Mouse (Mus musculus): Measurements from ENCODE around the gene Ttll2. TPM values are rescaled to one million over a fixed set of nuclear protein-coding genes. Genes with fewer than 3 reads are reported as not detected.
"Not testable (repeated sequence)": the region's sequence is repeated elsewhere in the genome, so short reads cannot be mapped to it uniquely, and the experiment has no call there.

The Ttll2 gene
- polyA plus RNA-seq, 1 experiment from 2014 or later = not detected

- not testable (repeated sequence) for ATAC-seq (replicated peaks; ENCODE audit: extremely low read depth, insufficient read depth, low FRiP score); H3K36me3 ChIP-seq (ENCODE audit: control insufficient read depth, insufficient read depth)
- 42% methylated on average over 4 of the region's 6 CpGs for WGBS
Observed at GRCm38 (mm10) chr17:7369401-7369800, 16.9 kb upstream of the Ttll2 start.

GRCm38 (mm10) chr17:7366676-7367374, 14.3 kb upstream of the Ttll2 start:
- 31% methylated on average over 3 of the region's 7 CpGs for WGBS
- not testable (repeated sequence) for H3K4me3 ChIP-seq (ENCODE audit: low read length); H3K9me3 ChIP-seq (replicated peaks; ENCODE audit: control insufficient read depth, low read length); H3K36me3 ChIP-seq (ENCODE audit: control insufficient read depth, insufficient read depth); ATAC-seq (replicated peaks; ENCODE audit: extremely low read depth, insufficient read depth, low FRiP score); H3K27me3 ChIP-seq (ENCODE audit: control insufficient read depth, insufficient read depth, low read length); H3K4me1 ChIP-seq (ENCODE audit: control insufficient read depth, insufficient read depth, low read length); H3K27ac ChIP-seq (ENCODE audit: low read length); H3K4me2 ChIP-seq (ENCODE audit: low read depth, low read length); H3K9ac ChIP-seq (ENCODE audit: low read length)

More at GRCm38 (mm10) chr17:7369401-7369800, 16.9 kb upstream of the Ttll2 start:
- H3K4me1 ChIP-seq (ENCODE audit: control insufficient read depth, insufficient read depth, low read length); H3K4me2 ChIP-seq (ENCODE audit: low read depth, low read length); H3K4me3 ChIP-seq (ENCODE audit: low read length); H3K27ac ChIP-seq (ENCODE audit: low read length); H3K9ac ChIP-seq (ENCODE audit: low read length); H3K27me3 ChIP-seq (ENCODE audit: control insufficient read depth, insufficient read depth, low read length); H3K9me3 ChIP-seq (replicated peaks; ENCODE audit: control insufficient read depth, low read length): not testable (repeated sequence)

GRCm38 (mm10) chr17:7366265-7366664, 13.8 kb upstream of the Ttll2 start:
- not testable (repeated sequence) for H3K27ac ChIP-seq (ENCODE audit: low read length); H3K4me3 ChIP-seq (ENCODE audit: low read length); H3K4me2 ChIP-seq (ENCODE audit: low read depth, low read length); H3K4me1 ChIP-seq (ENCODE audit: control insufficient read depth, insufficient read depth, low read length); H3K9ac ChIP-seq (ENCODE audit: low read length); H3K9me3 ChIP-seq (replicated peaks; ENCODE audit: control insufficient read depth, low read length); ATAC-seq (replicated peaks; ENCODE audit: extremely low read depth, insufficient read depth, low FRiP score); H3K27me3 ChIP-seq (ENCODE audit: control insufficient read depth, insufficient read depth, low read length); H3K36me3 ChIP-seq (ENCODE audit: control insufficient read depth, insufficient read depth)
- WGBS = no CpG with 5 or more reads among the region's 1 CpGs

- H3K4me1 ChIP-seq (ENCODE audit: control insufficient read depth, insufficient read depth, low read length) = not testable (repeated sequence)
- no CpG with 5 or more reads among the region's 3 CpGs for WGBS
Observed at GRCm38 (mm10) chr17:7365615-7366014, 13.1 kb upstream of the Ttll2 start.

GRCm38 (mm10) chr17:7360749-7361465, 8.4 kb upstream of the Ttll2 start:
- 60% methylated on average over 8 of the region's 9 CpGs for WGBS
- H3K4me2 ChIP-seq (ENCODE audit: low read depth, low read length); H3K27ac ChIP-seq (ENCODE audit: low read length); H3K9ac ChIP-seq (ENCODE audit: low read length); H3K27me3 ChIP-seq (ENCODE audit: control insufficient read depth, insufficient read depth, low read length); H3K36me3 ChIP-seq (ENCODE audit: control insufficient read depth, insufficient read depth); H3K4me1 ChIP-seq (ENCODE audit: control insufficient read depth, insufficient read depth, low read length); H3K9me3 ChIP-seq (replicated peaks; ENCODE audit: control insufficient read depth, low read length); H3K4me3 ChIP-seq (ENCODE audit: low read length): not testable (repeated sequence)
- ATAC-seq (replicated peaks; ENCODE audit: extremely low read depth, insufficient read depth, low FRiP score) = peak; percentile 55; the same call in 1 of the 2 replicates

More at GRCm38 (mm10) chr17:7365615-7366014, 13.1 kb upstream of the Ttll2 start:
- not testable (repeated sequence) for H3K4me2 ChIP-seq (ENCODE audit: low read depth, low read length); H3K27me3 ChIP-seq (ENCODE audit: control insufficient read depth, insufficient read depth, low read length); H3K4me3 ChIP-seq (ENCODE audit: low read length); ATAC-seq (replicated peaks; ENCODE audit: extremely low read depth, insufficient read depth, low FRiP score); H3K27ac ChIP-seq (ENCODE audit: low read length); H3K36me3 ChIP-seq (ENCODE audit: control insufficient read depth, insufficient read depth); H3K9ac ChIP-seq (ENCODE audit: low read length); H3K9me3 ChIP-seq (replicated peaks; ENCODE audit: control insufficient read depth, low read length)

GRCm38 (mm10) chr17:7359806-7360205, 7.3 kb upstream of the Ttll2 start:
- not testable (repeated sequence) for H3K9me3 ChIP-seq (replicated peaks; ENCODE audit: control insufficient read depth, low read length); ATAC-seq (replicated peaks; ENCODE audit: extremely low read depth, insufficient read depth, low FRiP score); H3K27me3 ChIP-seq (ENCODE audit: control insufficient read depth, insufficient read depth, low read length); H3K27ac ChIP-seq (ENCODE audit: low read length); H3K9ac ChIP-seq (ENCODE audit: low read length); H3K4me1 ChIP-seq (ENCODE audit: control insufficient read depth, insufficient read depth, low read length); H3K36me3 ChIP-seq (ENCODE audit: control insufficient read depth, insufficient read depth); H3K4me2 ChIP-seq (ENCODE audit: low read depth, low read length); H3K4me3 ChIP-seq (ENCODE audit: low read length)
- 78% methylated on average over 4 of the region's 4 CpGs for WGBS

GRCm38 (mm10) chr17:7348765-7349164, 3.7 kb downstream of the Ttll2 start:
- not testable (repeated sequence) for H3K4me3 ChIP-seq (ENCODE audit: low read length); ATAC-seq (replicated peaks; ENCODE audit: extremely low read depth, insufficient read depth, low FRiP score); H3K9ac ChIP-seq (ENCODE audit: low read length); H3K27me3 ChIP-seq (ENCODE audit: control insufficient read depth, insufficient read depth, low read length); H3K27ac ChIP-seq (ENCODE audit: low read length); H3K9me3 ChIP-seq (replicated peaks; ENCODE audit: control insufficient read depth, low read length); H3K36me3 ChIP-seq (ENCODE audit: control insufficient read depth, insufficient read depth); H3K4me2 ChIP-seq (ENCODE audit: low read depth, low read length); H3K4me1 ChIP-seq (ENCODE audit: control insufficient read depth, insufficient read depth, low read length)
- 46% methylated on average over 2 of the region's 3 CpGs for WGBS

- not testable (repeated sequence) for H3K9me3 ChIP-seq (replicated peaks; ENCODE audit: control insufficient read depth, low read length); H3K9ac ChIP-seq (ENCODE audit: low read length); H3K27ac ChIP-seq (ENCODE audit: low read length); H3K4me1 ChIP-seq (ENCODE audit: control insufficient read depth, insufficient read depth, low read length); H3K36me3 ChIP-seq (ENCODE audit: control insufficient read depth, insufficient read depth); H3K4me3 ChIP-seq (ENCODE audit: low read length); H3K4me2 ChIP-seq (ENCODE audit: low read depth, low read length); H3K27me3 ChIP-seq (ENCODE audit: control insufficient read depth, insufficient read depth, low read length); ATAC-seq (replicated peaks; ENCODE audit: extremely low read depth, insufficient read depth, low FRiP score)
- 50% methylated on average over 8 of the region's 9 CpGs for WGBS
Observed at GRCm38 (mm10) chr17:7337381-7337780, 15.1 kb downstream of the Ttll2 start.

- not testable (repeated sequence) for H3K4me3 ChIP-seq (ENCODE audit: low read length); ATAC-seq (replicated peaks; ENCODE audit: extremely low read depth, insufficient read depth, low FRiP score); H3K27me3 ChIP-seq (ENCODE audit: control insufficient read depth, insufficient read depth, low read length); H3K36me3 ChIP-seq (ENCODE audit: control insufficient read depth, insufficient read depth); H3K4me1 ChIP-seq (ENCODE audit: control insufficient read depth, insufficient read depth, low read length); H3K9ac ChIP-seq (ENCODE audit: low read length); H3K27ac ChIP-seq (ENCODE audit: low read length); H3K4me2 ChIP-seq (ENCODE audit: low read depth, low read length); H3K9me3 ChIP-seq (replicated peaks; ENCODE audit: control insufficient read depth, low read length)
- WGBS = 93% methylated on average over 2 of the region's 5 CpGs
Observed at GRCm38 (mm10) chr17:7332745-7333144, 19.8 kb downstream of the Ttll2 start.
